Mouse (Mus musculus) stomach, postnatal 0 days (tissue): Measurements from ENCODE around the gene Olfr1413.

Experiments
- CTCF ChIP-seq: IDR thresholded peaks from 2 replicates; pipeline ENCODE4 v1.5.1; 2016; ENCODE audit warnings: antibody characterized with exemption, low read depth, mild to moderate bottlenecking, moderate library complexity
- EP300 ChIP-seq: optimal IDR thresholded peaks from 2 replicates; pipeline ENCODE3; 2016; ENCODE audit warnings: antibody characterized with exemption

DNA sequence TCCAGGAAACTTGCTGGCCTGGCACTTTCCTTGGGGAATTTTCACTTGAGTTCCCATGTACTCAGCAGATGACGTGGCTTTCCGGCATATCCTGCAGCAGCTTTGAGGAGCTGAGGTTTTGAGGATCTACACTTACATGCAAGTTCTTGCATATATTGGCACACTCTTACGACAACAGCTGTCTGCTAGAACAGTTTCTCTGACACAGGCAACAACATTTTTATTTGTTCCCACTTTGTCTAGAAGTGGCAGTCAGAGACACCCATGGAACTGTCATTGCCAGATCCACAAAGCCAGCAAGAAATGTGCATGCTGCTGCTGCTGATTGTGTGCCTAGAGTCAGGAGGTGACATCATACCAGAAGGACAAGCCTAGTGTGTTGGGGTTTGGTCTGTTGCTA, 47.4 kb upstream of the Olfr1413 start:
- TF ChIP-seq CTCF (no peak), EP300 (no peak)
